Mouse (Mus musculus) kidney, adult 10 weeks (tissue): Measurements from ENCODE around the gene Smim23. TPM values are rescaled to one million over a fixed set of nuclear protein-coding genes. Genes with fewer than 3 reads are reported as not detected.

Experiments used
- polyA plus RNA-seq: library from polyadenylated mRNA; stranded (reverse); fragments of 350-450 nt; fragmentation: Illumina TruSeq; extraction: RNeasy Lipid Tissue Mini Kit (QIAGEN cat#74804); gene quantifications from one replicate; pipeline ENCODE4 v1.2.3, GENCODE M21; 2014; ENCODE audit warnings: low read depth, low replicate concordance

The Smim23 gene
- polyA plus RNA-seq: not detected

GRCm38 (mm10) chr11:32824505-32824904 is at the start of gene Smim23:
Smim23 (minus strand) TSS chr11:32824605.

Other genes with a start within 250 kb of the Smim23 start
- 110 TPM for gene Fbxw11, start 181.9 kb downstream of the Smim23 start, polyA plus RNA-seq